Mouse (Mus musculus): ENCODE measurements around the gene Mvb12b.

- TF ChIP-seq GATA1 (IDR thresholded peaks at IDR 0.05; ENCODE audit: borderline replicate concordance, low read length) (no peak), FLI1 (IDR thresholded peaks at IDR 0.05; ENCODE audit: low read length) (no peak)
Measured at GRCm38 (mm10) chr2:33820450-33820849, 67.3 kb downstream of the Mvb12b start.

All from megakaryocyte, embryonic 14.5 days (primary cell).